Mouse (Mus musculus) testis, postnatal 10 days (tissue): ENCODE data around the gene Slx4ip.

Experiments used
- DNase-seq: peaks from one replicate; pipeline ENCODE4 v3.0.0; 2021; ENCODE audit warnings: low spot score

Slx4ip gene

DNA sequence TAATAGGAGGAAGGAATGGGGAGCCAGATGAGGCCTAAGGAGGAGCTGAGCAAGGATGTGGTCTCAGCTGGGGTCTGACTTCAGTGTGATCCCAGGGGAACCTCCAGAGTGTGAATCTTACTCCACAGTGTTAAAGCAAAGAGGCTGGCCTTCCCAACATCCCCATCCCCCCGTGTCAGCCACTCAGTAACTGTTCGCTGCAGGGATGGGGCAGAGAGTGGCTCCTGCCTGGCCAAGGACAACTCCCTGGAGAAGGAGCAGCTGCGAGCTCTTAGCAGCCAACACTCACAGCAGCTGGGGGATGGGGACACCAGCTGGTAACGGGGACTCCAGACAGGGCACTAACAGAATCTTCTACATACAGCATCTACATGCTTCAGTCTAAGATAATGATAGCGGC is 210.1 kb downstream of the Slx4ip start:
- DNase-seq, result no peak

DNA sequence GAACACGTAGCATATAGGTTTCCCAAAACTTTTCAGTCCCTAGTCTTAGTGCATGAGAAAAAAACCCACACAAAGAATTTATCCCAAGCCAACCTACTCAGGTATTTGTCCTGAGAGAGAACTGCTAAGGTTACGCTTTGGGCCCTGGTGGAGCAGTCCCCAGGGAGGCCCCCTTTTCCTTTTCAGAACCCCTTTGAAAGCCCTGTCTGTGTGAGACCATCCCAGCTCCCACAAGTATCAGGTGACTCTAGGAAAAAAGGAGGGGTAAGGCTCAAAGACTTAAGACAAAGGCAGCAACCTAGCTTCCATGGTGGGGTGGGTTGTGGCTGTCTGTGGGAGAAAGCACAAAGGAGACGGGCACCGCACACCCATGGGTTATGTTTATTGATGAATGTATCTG is 216.2 kb downstream of the Slx4ip start:
- DNase-seq, result no peak

GRCm38 (mm10) chr2:137107946-137108345 is 216.9 kb downstream of the Slx4ip start:
- DNase-seq, result no peak

DNA sequence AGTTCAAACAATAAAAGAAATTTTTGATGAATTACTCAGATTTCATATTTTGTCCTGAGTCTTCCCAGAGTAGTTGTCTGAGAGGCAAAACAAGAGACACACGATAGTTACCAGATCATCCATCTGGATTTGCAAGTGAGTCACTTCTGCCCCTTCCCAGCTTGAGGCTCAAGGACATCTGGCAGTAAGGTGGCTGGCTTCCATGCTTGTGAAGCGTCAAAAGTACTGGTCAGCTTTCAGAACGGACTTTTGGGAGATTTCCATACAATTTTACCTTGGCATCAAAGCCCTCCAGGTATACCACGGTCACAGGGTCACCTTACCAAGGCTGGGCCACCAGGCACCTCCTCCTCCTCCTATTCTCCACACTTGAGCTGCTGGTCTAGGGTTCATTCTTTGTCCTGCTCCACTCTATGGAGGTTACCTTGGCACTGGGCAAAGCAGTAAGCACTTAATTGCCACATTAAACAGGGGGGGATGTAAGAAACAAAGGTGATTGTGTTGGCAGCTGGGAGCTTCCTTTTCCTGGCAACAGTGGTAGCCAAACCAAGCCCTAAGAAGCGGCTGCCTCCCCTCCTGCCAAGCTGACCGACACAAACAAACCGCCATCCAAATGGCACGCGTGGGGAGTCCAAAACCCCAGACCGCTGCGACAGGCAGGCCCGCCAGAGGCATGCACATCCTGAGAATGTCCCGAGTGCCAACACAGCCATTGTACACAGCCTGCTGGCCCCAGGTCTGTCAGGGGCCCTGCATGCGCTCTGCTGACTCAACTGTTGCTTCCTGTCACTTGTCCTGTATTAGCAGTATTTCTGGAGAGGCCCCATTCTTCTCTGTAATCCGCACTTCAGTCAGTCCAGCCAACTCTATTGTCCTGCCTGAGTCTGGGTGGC is 218.5 kb downstream of the Slx4ip start:
- no peak for DNase-seq

DNA sequence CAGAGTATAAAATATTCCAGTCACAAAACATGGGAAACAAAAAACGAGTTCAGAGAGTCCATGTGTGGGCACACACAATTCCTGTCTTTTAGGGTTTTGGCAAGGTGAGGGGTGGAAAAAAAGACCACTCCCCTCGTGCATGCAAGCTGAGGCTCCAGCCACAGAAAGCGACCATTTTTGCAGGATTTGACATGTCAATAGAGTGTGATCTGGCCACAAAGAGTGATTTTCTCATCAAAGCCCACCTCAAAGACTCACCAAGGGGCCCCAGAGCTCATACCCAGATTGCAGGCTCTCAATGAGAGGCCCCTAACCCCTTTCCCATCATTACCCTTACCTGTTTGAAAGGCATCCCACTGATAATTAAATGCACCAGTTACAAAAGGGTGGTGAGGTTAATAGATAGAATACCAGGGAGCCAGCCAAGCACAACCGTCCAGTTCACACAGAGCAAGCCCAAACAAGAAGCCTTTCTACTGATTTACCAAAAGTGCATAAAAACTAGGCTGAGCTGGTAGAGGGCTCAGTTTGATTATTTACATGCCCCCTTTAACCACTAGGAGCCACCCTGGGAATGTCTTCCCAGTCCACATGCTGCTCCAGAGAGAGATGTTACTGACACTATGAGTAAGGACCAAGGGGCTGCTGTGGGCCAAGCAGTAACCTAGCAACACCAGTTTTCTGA is 219.3 kb downstream of the Slx4ip start:
- no peak for DNase-seq

DNA sequence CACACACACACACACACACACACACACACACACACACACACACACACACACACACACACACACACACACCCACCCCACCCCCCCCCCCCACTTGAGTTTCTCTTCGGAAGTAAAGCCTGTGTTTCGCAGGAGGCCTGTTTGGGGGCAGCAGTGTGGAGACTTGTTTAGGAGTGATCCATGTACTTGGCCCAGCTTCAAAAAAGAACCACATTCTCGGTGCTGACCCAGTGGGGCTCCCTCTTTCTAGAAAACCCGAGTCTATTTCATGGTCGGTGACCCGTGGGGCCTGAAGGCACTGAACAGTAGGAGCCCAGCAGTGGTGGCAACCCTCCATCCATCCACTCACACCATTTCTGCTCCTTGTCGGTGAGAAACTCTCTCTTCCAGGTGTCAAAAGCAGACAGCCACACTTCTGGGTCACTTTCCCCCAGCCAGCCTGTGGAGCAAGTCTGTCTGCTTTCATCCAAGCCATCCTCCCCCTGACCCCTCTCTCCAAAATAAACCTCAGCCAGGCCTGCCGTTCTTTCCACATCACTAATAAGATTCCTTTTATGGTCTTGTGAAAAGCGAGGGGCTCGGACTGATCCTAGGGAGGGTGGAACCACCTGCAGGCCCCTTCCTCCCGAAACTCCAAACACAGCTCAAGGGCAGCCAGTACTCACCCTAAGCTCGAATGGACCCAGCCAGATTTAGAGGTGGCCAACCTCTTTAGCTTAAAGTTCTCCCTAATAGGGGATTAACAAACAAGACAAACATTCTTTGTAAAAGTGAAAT is 222.5 kb downstream of the Slx4ip start:
- DNase-seq, result no peak

DNA sequence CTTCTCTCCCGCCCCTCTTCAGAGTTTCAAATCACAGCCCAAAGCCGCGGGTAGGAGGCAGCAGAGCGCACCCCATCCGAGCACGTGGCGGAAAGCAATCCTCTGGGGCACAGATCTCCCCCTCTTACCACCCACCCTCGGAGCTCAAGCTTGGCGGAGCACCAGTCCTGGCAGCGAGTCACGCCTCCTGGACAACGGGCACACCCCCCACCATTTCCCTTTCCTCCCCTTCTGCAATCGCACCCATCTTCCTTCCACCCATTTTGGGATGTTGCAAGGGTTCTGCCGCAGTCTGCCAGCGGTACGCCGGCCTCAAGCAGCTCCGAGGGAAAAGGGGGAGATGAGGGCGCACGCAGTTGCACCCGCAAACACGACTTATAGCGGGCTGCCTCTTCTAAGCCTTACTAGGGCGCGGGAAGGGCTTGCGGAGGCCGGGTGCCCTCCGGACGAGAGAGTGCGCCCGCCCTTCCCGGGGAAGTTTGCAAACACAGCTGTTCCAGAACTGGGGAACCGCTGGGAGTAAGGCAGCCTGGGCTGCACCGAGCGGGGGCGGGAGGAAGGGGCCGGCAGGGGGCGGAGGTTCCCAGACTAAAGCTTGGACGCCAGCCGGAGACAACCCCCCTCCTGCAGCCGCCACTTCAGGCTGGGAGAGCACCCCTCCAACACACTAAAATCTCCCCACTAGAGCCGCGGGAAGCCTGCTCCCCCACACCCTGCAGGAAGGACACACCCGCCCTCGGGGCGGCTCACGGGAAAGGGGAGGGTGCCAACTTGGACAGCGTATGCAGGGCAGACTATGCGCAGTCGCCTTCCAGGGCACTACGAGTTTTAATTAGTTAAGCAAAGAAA is 223.5 kb downstream of the Slx4ip start:
- DNase-seq, result peak; percentile 84

GRCm38 (mm10) chr2:137115241-137116024 is 224.4 kb downstream of the Slx4ip start:
- DNase-seq, result no peak

- peak; percentile 63 for DNase-seq
Observed at GRCm38 (mm10) chr2:137116025-137116674, 225.1 kb downstream of the Slx4ip start, which contains the start of gene Jag1. TSS of gene Jag1 (minus strand) at chr2:137116644.

GRCm38 (mm10) chr2:137116675-137117320 is 225.8 kb downstream of the Slx4ip start:
- DNase-seq, result peak; percentile 95

DNA sequence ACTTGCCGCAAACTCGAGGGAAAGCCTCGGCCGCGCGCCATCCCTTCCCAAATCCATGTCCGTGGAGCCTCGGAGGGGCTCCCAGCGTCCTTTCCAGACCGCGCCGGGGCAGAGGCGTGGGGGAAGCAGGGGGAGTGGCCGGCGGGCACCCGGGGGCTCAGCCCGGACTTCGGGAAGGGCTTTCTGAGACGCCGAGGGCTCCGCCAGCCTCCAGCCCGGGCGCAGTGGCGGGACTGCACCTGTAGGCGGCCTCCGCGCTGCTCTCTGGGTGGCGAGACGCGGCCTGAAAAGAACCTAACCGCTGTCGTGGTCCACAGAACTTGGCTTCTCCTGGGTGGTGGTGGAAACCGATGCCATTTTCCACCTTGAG is 226.3 kb downstream of the Slx4ip start:
- DNase-seq, result peak; percentile 93
